Mouse (Mus musculus): ENCODE results near the gene Nutm1.
"Not testable (repeated sequence)": the region's sequence is repeated elsewhere in the genome, so short reads cannot be mapped to it uniquely, and the experiment has no call there.

The Nutm1 gene

DNA sequence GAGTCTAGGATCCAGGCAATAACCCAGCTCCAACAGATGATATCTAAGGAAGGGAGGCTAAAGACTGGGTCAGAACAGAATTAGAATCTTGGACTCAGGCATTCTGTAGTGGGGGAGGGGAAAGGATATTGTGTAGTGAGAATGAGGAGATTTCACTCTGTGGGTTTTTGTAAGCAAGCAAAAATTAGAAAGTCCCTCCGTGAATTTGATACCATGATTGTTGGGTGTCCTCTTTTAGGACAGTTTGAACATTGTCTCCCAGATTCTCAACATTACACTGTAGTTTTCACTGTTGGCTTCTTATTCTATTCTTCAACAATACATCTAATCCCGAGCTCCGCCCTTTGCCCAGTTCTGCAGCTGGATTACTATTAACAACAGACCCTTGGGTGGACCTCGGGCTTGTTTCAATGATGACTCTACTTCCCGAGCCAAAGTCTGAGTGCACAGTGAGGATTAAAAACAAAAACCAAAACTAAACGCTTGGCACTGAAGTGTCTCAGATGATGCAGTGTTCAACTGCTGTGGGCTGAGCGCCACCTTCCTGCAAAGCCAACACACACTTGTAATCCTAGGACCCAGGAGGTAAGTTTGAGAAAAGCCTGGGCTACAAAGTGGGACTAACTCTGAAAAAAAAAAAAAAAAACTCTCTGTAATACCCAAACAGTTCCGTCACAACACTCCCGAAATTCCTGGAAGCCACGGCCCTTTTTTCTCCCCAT lies at the start of gene Nutm1:
Gene Nutm1 (minus strand): TSS at position 51 of the 722 bp plus-strand sequence.
- DNase-seq = peak in 1 of 2 experiments; percentile 26

DNA sequence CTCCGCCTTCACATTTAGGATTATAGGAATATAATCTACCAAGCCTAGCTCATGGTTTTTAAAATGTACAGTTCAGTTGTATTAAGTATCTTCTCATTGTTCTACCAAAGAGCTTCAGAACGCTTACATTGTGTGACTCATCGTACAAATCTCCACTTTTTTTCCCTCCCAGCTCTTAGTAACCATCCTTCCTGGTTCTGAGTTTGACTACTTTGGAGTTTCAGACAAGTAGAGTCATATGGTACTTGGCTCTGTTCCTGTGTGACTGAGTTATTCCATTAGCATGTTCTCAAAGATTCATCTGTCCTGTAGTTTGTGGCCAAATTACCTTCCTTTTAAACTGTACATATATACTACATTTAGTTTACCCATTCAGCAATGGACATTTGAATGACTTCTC lies 49.6 kb upstream of the Nutm1 start:
- no peak for DNase-seq

DNA sequence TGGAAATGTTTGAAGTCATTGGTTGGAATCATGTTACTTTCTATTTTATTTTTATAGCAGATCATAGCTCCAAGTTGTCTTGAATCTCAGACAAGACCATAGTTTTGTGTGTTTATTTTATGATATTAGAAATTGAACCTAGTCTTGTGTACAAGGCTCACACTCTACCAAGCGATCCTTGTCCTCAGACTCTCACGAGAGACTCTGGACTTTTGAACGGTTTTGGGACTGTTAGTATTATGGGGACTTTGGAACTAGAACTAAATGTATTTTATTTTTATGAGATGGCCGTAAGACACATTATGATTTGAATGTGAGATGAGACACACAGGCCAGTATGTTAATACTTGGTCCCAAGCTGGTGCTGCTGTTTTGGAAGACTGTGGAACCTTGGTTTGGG lies 39.1 kb upstream of the Nutm1 start:
- DNase-seq = no peak

DNA sequence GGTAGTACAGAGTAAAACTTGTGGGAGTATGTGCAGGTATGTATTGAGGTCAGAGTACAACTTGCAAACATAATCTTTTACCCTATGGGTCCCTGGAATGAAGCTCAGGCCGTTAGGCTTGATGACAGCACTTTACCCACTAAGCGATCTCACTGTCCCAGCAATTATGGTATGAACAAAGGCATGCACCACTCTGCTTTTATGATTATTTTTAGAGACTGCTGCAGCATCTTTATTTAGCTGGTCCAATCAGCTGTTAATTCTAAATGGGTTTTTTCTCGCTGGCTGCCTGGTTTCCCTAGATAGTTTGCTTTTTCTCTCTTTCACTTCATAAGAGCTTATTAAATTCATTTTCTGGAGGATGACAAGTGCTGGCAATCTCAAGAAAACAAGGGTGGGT lies 37.1 kb upstream of the Nutm1 start:
- DNase-seq = no peak

DNA sequence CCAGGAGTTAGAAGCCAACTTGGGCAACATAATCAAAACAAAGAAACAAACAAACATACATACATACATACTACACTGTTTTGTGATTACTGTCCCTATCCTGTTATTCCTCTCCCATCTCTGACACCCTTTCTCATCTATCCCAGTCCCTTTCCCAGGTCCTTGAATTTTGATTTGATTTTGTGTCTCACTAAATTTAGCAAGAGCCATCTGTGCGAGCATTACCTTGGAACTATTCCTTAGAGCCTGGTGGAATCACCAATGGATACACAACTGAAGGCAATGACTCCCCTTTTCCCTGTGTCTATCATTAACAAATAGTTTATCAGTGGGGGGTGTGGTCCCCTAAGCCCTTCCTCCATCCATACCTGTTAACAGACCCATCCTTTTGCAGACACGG lies 33.7 kb upstream of the Nutm1 start:
- DNase-seq = no peak

DNA sequence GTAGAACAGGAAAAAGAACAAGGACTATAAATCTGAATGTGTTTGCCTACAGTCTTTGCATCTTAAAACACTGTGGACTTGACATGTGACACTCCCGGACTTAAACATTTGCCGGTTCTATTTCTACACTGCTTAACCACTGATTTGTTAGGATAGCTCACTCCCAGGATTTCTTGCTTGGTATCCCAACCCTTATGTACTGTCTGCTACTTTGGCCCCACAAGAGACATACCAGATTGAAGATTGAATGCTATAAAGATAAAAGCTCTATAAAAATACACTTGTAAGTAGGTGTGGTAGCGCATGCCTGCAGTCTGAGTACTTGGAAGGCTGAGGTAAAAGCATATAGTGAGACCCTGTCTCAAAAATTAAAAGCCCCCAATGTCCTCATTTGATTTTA lies 30.4 kb upstream of the Nutm1 start:
- DNase-seq = no peak

DNA sequence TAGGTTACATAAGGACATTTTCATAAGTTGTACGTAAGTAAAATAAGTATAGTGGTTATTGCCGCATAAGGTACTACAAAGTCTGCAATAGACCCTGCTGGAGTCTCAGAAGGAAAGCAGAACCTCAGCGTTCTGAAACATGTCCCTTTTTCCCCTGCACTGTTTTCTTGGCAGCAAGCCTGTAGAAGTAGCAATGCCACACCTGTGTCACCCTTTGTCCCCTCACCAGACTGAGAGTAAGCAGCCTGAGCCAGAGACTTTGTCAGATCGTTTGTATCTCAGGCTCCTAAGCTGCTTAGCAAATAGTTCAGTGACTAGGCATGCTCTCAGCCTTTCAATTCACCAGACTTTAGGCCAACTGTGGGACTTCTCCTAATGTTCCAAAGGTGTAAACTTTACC lies 28.0 kb upstream of the Nutm1 start:
- DNase-seq = no peak

DNA sequence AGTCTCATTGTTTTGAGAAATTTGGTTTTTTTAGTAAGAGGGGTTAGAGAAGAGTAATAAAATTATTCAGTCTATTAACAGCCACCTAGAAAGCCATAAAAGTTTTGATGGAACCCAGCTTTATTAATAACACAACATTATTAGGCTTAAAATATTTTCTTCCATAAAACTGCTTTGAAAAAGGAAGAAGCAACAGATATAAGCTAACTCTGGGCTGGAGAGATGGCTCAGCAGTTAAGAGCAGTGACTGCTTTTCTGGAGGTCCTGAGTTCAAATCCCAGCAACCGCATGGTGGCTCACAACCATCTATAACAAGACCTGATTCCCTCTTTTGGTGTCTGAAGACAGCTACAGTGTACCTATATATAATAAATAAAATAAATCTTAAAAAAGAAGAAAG lies 27.0 kb upstream of the Nutm1 start:
- not testable (repeated sequence) for DNase-seq

DNA sequence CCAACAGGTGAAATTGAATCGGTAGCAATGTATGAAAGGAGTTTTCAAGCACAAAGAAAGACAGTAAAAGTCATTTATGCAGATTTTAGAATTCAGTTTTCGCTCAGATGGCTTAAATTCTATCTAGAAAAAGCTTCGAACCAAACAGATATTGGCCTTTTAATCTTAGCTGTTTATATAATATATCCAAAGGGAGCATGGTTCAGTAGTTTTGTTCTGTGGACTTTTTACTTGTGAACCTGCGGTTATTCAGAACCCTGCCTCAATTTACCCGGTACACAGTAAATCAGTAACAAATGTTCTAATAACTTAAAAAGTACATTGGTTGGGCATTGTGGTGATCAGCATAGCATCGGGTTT lies 25.9 kb upstream of the Nutm1 start:
- no peak for DNase-seq

DNA sequence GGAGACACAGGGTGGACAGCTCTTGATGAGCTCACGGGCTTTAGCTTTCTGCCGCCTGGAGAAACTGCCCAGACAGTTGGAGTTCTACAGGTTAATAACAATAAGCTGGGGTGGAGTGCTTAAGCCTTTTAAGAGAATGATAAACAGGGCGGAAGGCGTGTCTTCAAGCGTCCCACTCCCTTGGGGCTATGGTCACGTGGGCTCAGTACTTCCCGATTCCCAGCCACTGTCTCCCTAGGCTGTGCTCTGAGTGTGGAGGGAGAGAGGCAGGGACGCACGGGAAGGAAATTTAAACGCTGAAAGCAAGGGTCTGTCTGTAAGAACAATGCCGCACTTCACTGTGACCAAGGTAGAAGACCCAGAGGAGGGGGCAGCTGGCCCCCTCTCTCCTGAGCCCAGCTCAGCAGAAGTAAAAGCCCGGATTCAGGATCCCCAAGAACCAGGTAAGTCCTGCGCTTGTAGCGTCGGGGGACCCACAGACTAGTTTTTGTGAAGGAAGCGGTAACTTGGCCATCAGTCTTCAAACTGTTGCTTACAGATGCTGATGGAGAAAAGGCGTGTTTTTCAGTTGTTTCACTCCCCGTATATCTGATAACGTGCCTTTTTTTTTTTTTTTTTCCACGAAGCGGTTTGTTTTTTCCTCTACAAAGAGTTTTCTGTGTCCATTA lies 25.4 kb upstream of the Nutm1 start:
- DNase-seq = no peak

DNA sequence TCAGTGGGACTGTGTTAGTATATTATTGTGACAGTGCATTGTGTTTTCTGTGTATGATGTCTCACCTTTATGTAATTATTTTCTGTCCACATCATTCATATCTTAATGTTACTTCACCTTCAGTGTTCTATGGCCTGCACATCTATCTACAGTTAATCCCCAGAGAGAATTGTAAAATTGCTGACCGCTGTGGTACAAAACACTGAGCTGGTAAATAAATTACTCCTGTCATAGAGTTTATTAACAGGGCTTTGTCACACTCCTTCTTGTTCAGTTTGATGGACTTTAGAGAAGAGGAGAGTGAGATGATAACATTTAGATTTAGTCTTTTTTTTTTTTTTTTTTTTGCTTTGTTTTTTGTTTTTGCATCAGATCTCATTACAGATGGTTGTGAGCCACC lies 23.8 kb upstream of the Nutm1 start:
- no peak for DNase-seq

DNA sequence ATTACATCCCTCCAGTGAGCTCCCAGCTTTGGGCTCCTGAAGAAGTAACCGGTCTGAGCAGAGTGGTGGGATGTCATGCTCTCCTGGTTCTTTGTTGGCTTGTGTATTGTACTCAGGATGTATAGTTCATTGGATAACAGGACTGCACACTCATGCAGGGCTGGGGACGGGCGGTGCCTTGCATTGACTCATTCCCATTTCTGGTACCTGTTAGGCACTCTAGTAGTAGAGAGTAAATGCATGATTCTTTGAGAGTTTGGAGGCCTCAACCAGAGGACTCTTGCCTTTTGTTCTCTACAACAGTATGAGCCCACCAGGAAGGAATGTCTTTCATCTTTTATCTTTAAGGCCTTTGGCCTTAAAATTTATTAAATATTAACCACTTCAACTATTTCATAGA lies 17.8 kb upstream of the Nutm1 start:
- DNase-seq = no peak

DNA sequence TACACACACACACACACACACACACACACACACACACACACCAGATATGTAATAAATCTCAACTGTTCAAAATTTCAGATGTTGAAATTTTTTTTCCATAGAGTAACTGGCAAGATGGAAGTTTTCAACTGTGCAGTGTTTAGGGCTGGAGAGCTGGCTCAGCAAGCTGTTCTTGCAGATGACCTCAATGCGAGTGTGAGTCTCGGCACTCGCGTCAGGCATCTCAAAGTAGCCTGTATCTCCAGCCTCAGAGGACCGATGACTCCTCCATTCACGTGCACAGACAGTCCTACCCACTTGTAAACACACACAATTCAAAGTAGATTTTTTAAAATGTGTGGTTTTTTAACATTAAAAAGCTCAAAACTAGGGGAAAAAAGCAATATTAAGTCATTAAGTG lies 14.4 kb upstream of the Nutm1 start:
- no peak for DNase-seq

DNA sequence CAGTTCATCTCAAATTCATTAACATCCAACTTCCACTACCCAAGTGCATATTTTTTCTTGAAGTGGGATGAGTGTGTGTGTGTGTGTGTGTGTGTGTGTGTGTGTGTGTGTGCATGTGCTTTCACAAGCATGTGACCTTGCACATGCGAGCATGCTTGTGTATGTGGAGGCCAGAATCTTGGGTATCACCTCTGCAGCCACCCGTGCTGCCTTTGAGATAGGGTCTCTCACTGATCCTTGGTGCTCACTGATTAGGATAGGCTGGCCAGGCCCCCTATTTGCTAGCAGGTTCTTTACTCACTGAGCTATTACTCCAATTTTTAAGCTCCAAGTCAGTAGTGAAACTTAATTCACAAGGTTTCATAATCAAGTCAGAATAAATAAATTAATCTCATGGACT lies 13.8 kb upstream of the Nutm1 start:
- no peak for DNase-seq

DNA sequence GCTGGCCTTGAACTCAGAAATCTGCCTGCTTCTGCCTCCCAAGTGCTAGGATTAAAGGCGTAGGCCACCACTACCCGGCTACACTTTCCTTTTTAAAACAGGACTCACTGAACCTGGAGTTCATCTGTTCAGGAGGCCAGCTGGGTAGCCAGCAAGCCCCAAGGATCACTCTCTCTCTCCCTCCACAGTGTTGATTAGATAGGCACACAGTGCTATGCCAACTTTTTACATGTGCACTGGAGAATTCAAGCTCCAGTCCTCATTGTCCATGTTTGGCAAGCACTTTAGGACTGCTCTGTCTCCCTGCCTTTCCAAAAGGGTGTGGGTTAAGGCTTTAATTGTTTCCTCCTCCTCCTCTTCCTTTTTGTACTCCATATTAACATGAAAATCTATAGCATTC lies 10.9 kb upstream of the Nutm1 start:
- DNase-seq = no peak

DNA sequence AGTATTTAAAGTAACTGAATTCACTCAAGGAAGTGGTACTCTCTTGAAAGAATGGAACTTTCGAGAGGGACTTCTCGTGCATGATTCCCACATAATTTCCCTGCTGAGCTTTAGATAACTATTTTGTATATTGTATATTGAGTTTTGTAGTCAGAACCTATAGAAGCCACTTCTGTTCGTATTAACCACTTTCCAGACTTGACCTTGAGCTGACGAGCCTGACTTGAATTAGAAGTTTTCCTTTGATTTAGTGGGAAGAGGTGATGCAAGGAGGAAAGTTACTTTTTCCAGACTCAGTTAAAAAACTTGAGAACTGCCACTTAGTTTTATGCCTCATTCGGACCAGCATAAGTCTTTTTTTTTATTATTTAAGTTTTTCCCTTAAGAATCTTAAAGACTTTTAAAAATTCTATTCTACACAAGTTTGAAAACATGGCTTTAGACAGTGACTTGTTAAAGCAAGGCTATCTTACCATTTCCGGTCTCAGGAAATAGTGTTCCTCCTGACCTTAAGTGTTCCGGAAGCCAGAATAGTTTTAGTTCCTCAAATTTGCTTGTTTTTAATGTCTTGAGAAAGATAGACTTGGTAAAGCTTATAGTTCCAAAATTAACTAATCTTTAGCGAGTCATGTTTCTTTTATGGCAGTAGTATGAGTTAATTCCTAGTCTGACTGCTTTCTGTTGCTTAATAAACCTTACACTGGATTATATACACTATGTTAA lies 8.6 kb upstream of the Nutm1 start:
- DNase-seq = no peak

DNA sequence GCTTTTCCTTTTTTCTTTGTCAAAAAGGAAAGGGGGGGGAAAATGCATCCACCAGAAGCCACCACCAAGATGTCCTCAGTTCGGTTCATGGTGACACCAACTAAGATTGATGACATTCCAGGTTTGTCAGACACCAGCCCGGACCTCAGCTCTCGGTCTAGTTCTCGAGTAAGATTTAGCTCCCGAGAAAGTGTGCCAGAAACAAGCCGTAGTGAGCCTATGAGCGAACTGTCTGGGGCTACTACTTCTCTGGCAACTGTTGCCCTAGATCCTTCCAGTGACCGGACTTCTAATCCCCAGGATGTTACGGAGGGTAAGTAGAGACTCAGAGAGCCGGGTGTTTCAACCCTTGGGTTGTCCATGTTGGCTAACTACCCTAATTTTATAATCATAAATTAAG lies 7.7 kb upstream of the Nutm1 start:
- peak in 1 of 2 experiments; percentile 29 for DNase-seq

DNA sequence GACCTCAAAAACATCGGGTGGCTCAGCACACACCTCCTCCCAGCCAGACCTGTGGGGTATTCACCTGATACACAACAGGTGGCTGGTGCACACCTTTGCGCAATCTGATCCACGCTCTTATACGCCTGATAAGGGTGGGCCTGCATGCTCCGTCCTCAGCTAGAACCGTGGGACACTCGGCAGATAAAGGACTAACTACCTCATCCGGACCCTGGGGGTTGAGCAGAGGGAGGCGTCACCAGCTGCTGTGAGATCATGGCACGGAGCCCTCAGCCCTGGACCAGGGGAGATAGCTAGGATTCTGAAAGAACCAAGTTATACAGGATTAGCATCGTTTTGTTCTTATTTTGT lies 7.1 kb upstream of the Nutm1 start, which contains the start of gene Gm21985:
Gene Gm21985 (plus strand): TSS at position 73 of the 351 bp plus-strand sequence.
- DNase-seq = peak; percentile 55 to 64

DNA sequence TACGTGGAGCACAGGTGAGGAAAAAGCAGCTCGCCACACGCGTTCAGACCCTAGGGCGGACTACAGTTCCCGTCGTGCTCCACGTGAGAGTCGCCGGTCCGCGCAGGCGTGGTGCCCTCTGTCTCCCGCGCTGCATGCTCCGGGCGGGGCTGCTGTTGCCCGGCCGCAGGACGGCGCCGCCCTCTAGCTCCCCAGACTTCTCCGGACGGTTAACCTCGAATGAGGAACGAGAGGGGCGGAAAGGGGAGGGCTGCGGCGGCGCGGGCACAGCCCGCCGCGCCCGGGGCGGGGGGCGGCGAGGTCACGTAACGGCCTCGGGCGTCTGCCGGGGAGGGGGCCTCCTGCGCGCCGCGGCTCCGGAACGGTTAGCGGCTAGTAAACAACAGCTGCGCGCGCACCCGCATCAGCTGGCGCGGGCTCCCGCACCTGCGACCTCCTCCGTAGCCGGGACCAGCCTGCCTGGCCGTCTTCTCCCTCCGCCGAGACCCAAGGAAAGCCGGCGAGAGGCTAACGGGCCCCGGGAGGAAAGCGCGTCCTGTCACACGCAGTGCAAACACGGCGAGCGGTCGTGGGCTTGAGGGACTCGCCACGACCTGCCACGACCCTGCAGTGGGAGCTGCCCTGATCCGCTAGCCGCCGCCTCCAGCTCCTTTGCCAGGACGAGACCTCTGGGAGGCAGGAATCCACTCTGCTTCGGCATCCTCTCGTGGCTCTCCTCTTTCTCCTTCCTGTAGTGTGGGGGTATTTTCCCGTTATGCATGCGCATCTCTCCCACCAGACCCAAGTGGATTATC lies 6.6 kb upstream of the Nutm1 start, which contains the start of gene Slc12a6:
Gene Slc12a6 (plus strand): TSS at position 378 of the 794 bp plus-strand sequence.
- DNase-seq = peak; percentile 91 to 94

DNA sequence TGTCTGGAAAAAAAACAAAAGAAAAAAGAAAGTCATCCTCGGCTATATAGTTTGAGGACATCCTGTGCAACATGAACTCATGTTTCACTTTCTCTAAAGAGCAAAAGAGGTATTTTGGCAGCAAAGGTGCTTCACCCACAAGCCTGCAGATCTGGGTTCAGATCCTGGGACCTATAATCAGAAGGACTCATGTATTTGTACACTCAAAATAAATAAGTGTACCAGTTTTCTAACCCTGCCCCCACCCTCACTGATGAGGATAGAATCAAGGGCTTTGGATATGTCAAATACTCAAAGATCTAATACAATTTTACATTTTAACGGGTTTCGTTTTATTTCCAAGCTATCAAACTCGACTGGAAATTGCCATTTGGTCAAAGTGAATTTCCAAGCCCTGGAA lies 5.3 kb upstream of the Nutm1 start:
- no peak for DNase-seq

DNA sequence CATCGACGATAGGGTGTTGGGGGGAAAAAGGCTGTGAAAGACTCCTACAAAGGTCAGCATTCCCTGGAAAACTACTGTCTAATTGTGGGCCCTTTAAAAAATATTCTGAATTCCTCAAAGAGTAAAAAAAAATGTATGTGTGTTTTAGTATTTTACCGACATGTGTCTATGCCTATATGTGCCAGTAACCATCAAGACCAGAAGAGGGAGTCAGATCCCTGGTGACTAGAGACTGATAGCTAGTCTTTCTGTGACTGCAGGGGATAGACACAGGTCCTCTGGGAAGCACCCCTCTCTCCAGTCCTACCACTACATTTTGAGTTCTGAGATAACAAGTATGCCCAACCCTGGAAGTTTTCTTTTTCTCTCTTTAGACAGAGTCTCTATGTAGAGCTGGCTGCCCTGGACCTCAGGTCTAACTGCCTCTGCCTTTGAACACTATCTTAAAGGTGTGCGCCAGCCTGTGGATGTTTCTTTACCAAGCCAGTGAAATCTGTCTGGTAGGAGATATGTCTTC lies 3.7 kb upstream of the Nutm1 start:
- no peak for DNase-seq

DNA sequence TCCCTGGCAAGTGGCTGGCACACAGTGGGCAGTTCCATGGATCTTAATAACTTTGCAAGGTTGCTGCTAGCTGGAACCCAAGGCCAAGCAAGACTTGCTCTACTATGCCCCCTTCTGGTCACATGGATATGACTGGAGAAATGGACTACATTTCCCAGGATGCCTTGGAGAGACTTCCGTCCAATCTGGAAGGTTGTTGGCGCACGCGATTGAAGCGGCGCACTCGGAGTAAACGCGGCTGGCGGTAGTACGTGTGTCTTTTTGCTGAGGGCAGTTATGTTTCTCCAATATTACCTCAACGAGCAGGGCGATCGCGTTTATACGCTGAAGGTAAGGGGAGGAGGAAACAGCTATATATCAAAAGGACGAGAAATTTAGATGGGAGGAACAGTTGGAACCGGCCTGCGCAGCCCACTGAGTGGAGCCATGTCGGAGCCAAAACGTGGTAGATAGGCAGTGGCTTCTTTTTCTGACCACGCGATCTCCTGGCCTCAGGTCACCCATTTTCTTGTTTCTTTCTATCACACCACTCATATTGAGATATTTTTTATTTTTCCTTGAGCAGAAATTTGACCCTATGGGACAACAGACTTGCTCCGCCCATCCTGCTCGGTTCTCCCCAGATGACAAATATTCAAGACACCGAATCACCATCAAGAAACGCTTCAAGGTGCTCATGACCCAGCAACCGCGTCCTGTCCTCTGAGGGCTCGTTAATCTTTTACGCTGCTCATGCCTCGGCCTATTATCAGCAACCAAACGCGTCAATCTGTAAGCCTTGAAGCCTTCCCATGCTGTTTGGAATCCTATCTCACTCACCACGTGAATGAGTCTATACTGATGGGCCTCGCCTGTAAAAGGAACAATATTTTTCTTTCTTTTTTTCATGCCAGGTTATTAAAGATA lies 2.9 kb upstream of the Nutm1 start, which contains the start of gene Nop10:
Gene Nop10 (plus strand): TSS at position 179 of the 906 bp plus-strand sequence.
- DNase-seq = peak; percentile 66 to 73

All from spleen, adult 18-20 months (tissue).